Mouse (Mus musculus) kidney, embryonic 14.5 days (tissue): ENCODE data around the gene Xylt1. TPM values are rescaled to one million over a fixed set of nuclear protein-coding genes. Genes with fewer than 3 reads are reported as not detected.

Source experiments
- ATAC-seq: fragments of 200-750 bp; cut with Nextera tagmentation; 2 replicates; pipeline ENCODE4 v1.8.0; 2017; ENCODE audit warnings: moderate number of reproducible peaks, mild to moderate bottlenecking, moderate TSS enrichment, moderate library complexity; ENCODE audit not compliant: low FRiP score, low TSS enrichment
- H3K27ac ChIP-seq: fragments of 300-500 bp; sonication (generic); 2 replicates; pipeline ENCODE4 v1.5.1; 2014; ENCODE audit warnings: low read depth, mild to moderate bottlenecking, low read length, moderate library complexity, mixed read lengths
- H3K27me3 ChIP-seq: fragments of 300-500 bp; sonication (generic); 2 replicates; pipeline ENCODE4 v1.6.1; 2014; ENCODE audit warnings: mild to moderate bottlenecking, low read length; ENCODE audit not compliant: control insufficient read depth, insufficient read depth
- H3K36me3 ChIP-seq: fragments of 300-500 bp; sonication (generic); 2 replicates; pipeline ENCODE4 v1.6.1; 2014; ENCODE audit warnings: low read length, mixed read lengths; ENCODE audit not compliant: control insufficient read depth, insufficient read depth
- H3K4me1 ChIP-seq: fragments of 300-500 bp; sonication (generic); 2 replicates; pipeline ENCODE4 v1.6.1; 2014; ENCODE audit warnings: low read length, mixed read lengths; ENCODE audit not compliant: control insufficient read depth, insufficient read depth
- H3K4me2 ChIP-seq: fragments of 300-500 bp; sonication (generic); replicated peaks from 2 replicates; pipeline ENCODE4 v1.6.1; 2014; ENCODE audit warnings: low read depth, mild to moderate bottlenecking, low read length
- H3K4me3 ChIP-seq: fragments of 300-500 bp; sonication (generic); 2 replicates; pipeline ENCODE4 v1.5.1; 2014; ENCODE audit warnings: mild to moderate bottlenecking, low read length
- H3K9ac ChIP-seq: fragments of 300-500 bp; sonication (generic); 2 replicates; pipeline ENCODE4 v1.6.1; 2014; ENCODE audit warnings: low read depth, mild to moderate bottlenecking, low read length, moderate library complexity
- H3K9me3 ChIP-seq: fragments of 300-500 bp; sonication (generic); 2 replicates; pipeline ENCODE4 v1.6.1; 2016; ENCODE audit warnings: low read length; ENCODE audit not compliant: control insufficient read depth
- WGBS: fragments of 180-500 bp; shearing (Covaris S2); extraction: QIAGEN DNeasy Blood & Tissue Kit; methylation state at CpG from one replicate; pipeline ENCODE4 v1.1.7; 2014; 5-methylcytosine and 5-hydroxymethylcytosine counted together
- polyA plus RNA-seq: library from polyadenylated mRNA; unstranded; fragments of >200 nt; fragmentation: Nextera tagmentation; extraction: Ambion mirVana; gene quantifications from 2 replicates; pipeline ENCODE4 v1.2.1, GENCODE M21; 2014

Gene Xylt1
- polyA plus RNA-seq, 1 experiment from 2014 or later, result 4.6 TPM

DNA sequence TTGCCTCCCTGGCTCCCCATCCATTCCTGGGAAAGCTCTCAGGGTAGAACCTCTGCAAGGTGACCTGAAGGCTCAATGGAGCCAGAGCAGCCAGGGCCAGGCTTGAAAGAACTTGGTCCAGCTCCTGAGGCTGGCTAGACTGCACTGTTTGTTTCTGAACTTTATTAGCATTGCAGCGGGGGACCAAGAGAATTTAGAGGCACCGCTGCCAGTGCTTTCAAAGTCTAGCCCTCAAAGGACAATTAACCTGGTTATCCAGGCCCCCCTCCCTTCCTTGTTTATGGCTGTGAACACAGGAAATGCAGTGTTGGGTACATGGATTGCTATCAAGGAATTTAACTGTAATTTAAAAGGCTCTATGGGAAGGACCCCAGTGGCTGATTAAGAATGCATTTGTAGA is 177.4 kb downstream of the Xylt1 start:
- no peaks in the 10 kb centered on the region for H3K27me3 ChIP-seq
- no peak overlapping the region for H3K27ac ChIP-seq

DNA sequence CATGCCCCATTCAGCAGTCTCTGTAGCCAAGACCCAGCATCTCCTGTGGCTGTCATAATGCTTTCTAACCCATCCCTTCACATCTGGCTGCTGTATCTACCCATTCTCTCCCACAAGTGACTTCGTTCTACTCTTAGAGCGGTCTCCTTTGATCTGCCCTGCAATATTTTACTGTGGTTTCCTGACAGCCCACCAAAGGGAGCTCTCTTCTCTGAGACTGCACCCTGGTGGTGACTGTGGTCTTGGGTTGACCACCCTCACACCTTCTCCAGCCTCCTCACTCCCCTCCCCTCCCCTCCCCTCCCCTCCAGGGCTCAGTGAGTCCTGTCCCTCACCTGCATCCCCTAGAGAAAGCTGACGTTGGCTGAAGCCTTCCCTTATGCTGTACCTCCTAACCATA is 178.3 kb downstream of the Xylt1 start:
- no peaks in the 10 kb centered on the region for H3K9me3 ChIP-seq
- 46% methylated on average over 3 of the region's 3 CpGs for WGBS
- no peak overlapping the region for H3K4me3 ChIP-seq
- no peaks in the 10 kb centered on the region for H3K27me3 ChIP-seq
- no peak overlapping the region for H3K27ac ChIP-seq
- H3K36me3 ChIP-seq, result no peaks in the 10 kb centered on the region
- H3K4me1 ChIP-seq, result peaks cover 15% of the 10 kb centered on the region; the same call in 1 of the 2 replicates
- H3K4me2 ChIP-seq, result no peak overlapping the region
- no peak for ATAC-seq
- no peak overlapping the region for H3K9ac ChIP-seq

More for the DNA sequence above, 177.4 kb downstream of the Xylt1 start:
- no peak for ATAC-seq
- no peak overlapping the region for H3K4me3 ChIP-seq
- no peak overlapping the region for H3K4me2 ChIP-seq
- WGBS, result 44% methylated on average over 2 of the region's 2 CpGs
- H3K36me3 ChIP-seq, result no peaks in the 10 kb centered on the region
- H3K9me3 ChIP-seq, result no peaks in the 10 kb centered on the region
- no peak overlapping the region for H3K9ac ChIP-seq
- H3K4me1 ChIP-seq, result peaks cover 19% of the 10 kb centered on the region

DNA sequence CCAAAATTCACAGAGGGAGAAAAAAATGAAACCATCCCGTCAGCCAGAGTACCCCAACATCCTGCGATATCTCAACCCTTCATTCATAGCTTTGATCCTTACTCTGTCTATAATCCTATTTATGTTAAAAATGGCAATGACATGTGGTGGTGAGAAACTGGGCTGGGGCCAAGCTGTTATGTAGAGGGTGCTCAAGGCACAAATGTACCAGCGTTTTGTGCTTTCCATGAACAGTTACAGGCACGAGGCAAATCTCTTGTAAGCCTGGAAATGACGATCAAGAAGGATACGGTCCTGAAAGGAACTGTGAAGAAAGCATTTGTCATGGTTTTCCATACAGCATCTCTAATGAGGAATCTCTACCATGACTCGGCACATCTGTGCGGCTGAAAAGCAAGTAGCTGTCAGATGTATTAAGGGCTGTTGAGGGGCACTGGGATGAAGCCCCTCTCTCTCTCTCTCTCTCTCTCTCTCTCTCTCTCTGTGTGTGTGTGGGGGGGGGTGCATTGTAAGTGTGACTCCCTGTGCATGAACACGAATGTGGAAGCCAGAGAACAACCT is 183.2 kb downstream of the Xylt1 start:
- Histone ChIP-seq H3K4me3 (no peak overlapping the region), H3K27me3 (no peaks in the 10 kb centered on the region), H3K9me3 (no peaks in the 10 kb centered on the region), H3K27ac (no peak overlapping the region), H3K4me2 (no peak overlapping the region), H3K4me1 (no peaks in the 10 kb centered on the region), H3K9ac (no peak overlapping the region), H3K36me3 (no peaks in the 10 kb centered on the region)
- 89% methylated on average over 9 of the region's 9 CpGs for WGBS
- no peak for ATAC-seq

DNA sequence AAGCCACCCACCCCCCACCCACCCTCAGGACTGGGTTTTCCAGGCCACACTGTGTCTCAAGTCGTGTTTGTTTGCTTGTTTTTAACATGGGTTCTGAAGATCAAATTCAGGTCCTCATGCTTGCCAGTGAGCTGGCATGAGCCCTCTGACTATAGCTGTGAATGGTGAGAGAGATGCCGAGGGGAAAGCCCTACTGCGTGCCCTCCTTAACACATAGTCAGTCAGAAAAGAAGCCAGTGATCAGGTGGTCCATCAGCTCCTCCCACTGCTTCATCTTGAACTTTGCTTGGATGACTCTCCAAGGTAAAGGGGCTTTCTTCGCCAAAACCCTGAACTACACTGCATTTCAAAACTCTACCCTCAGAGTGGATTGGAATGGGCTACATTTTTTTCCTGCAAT is 183.8 kb downstream of the Xylt1 start:
- H3K4me2 ChIP-seq, result no peak overlapping the region
- H3K9ac ChIP-seq, result no peak overlapping the region
- no peak for ATAC-seq
- 80% methylated on average over 4 of the region's 4 CpGs for whole genome bisulfite sequencing
- no peak overlapping the region for H3K27ac ChIP-seq
- no peaks in the 10 kb centered on the region for H3K27me3 ChIP-seq
- no peaks in the 10 kb centered on the region for H3K9me3 ChIP-seq
- H3K4me1 ChIP-seq, result no peaks in the 10 kb centered on the region
- H3K36me3 ChIP-seq, result no peaks in the 10 kb centered on the region
- H3K4me3 ChIP-seq, result no peak overlapping the region

DNA sequence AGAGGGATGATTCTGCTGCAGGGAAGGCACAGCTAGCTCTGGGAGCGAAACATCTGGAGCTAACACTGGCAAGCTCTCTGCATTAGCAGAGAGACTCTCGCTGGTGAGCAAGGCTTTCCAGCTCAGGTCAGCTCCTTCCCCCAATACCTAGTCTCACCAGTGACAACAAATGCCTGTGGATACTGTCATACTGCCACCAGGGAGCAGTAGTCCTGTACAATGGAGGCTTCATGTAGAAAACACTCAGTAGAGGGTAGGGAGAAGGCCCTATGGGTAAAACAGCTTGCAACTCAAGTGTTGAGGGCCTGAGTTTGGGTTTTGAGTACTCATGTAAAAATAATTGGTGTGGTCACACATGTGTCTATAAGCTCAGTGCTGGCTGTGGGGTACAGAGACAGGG is 185.3 kb downstream of the Xylt1 start:
- Histone ChIP-seq H3K36me3 (no peaks in the 10 kb centered on the region), H3K9ac (no peak overlapping the region), H3K4me3 (no peak overlapping the region), H3K27ac (no peak overlapping the region), H3K4me2 (no peak overlapping the region), H3K27me3 (no peaks in the 10 kb centered on the region), H3K9me3 (no peaks in the 10 kb centered on the region), H3K4me1 (no peaks in the 10 kb centered on the region)
- no peak for ATAC-seq
- WGBS, result 76% methylated on average over 2 of the region's 2 CpGs

DNA sequence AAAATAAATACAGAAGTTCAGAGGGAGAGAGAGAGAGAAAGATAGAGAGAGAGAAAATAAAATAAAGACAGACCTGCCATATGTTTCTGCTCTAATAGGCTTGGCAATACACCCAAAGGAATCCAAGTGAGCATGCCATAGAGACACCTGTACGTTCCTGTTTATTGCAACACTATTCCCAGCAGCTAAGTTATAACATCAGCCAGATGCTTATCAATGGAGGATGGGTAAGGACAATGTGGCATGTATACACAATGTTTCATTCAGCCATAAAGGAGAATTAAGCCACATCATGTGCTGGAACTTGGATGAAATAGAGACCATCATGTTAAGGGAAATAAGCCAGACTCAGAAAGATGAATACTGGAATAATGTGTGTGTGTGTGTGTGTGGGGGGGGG is 186.1 kb downstream of the Xylt1 start:
- Histone ChIP-seq H3K4me1 (no peaks in the 10 kb centered on the region), H3K9me3 (no peaks in the 10 kb centered on the region), H3K27ac (no peak overlapping the region), H3K36me3 (no peaks in the 10 kb centered on the region), H3K4me3 (no peak overlapping the region), H3K27me3 (no peaks in the 10 kb centered on the region), H3K9ac (no peak overlapping the region), H3K4me2 (no peak overlapping the region)
- ATAC-seq, result no peak
- WGBS, result 89% methylated on average over 1 of the region's 1 CpGs

DNA sequence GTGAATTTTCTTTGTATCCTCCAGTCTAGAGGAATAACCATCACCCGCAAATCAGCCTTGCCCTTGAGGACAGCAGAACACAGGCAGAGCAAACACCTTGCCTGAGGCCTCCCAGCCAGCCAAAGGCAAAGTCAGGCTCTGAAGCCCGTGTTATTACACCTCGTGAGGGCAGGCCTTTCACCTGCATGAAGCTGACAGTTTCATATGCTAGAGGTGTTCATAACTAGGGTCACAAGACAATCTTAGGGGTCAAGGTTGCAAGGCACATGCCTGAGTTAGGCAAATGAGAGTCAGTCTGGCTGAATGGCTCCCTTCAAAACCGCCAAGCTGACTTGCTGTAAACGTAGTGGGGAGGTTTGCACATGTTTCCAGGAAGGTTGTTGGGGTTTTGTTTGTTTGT is 186.5 kb downstream of the Xylt1 start:
- 87% methylated on average over 5 of the region's 5 CpGs for WGBS
- Histone ChIP-seq H3K36me3 (no peaks in the 10 kb centered on the region), H3K27me3 (no peaks in the 10 kb centered on the region), H3K4me2 (no peak overlapping the region), H3K9ac (no peak overlapping the region), H3K4me3 (no peak overlapping the region), H3K9me3 (no peaks in the 10 kb centered on the region), H3K27ac (no peak overlapping the region), H3K4me1 (no peaks in the 10 kb centered on the region)
- ATAC-seq, result no peak

DNA sequence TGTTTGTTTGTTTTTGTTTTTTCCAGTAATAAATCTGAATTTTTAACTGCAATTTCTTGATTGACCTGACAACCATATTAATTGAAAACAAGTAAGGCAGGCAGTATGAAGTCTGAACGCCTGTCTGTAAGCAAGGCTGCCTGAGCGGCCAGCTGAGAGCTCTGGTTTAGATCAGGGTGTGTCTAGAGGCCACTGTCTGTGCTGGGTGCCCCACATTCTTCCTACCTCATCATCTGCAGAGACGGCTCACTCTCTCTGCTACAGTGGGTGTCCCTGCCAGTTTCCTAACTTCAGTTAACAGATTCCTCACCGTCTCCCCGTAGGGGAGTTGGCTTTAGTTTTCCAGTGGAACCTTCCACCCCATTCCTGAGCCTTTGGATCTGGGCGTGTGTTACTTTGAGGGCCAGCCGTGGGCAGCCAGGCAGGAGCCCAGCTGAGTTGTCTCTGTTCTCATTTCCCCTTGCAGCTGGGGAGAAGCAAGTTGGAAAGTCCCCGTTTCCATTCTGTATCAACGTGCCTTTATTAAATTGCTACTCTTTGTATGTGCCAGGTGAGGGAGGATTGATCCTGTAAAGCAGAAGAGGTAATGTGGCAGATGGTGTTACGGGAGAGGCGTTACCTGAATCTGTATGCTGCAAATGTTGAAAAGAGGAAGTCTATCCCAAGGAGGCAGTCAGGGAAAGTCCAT is 187.0 kb downstream of the Xylt1 start:
- H3K4me2 ChIP-seq, result no peak overlapping the region
- H3K36me3 ChIP-seq, result no peaks in the 10 kb centered on the region
- no peaks in the 10 kb centered on the region for H3K4me1 ChIP-seq
- no peak overlapping the region for H3K27ac ChIP-seq
- no peak for ATAC-seq
- no peaks in the 10 kb centered on the region for H3K9me3 ChIP-seq
- no peak overlapping the region for H3K4me3 ChIP-seq
- WGBS, result 81% methylated on average over 11 of the region's 11 CpGs
- H3K27me3 ChIP-seq, result no peaks in the 10 kb centered on the region
- no peak overlapping the region for H3K9ac ChIP-seq

DNA sequence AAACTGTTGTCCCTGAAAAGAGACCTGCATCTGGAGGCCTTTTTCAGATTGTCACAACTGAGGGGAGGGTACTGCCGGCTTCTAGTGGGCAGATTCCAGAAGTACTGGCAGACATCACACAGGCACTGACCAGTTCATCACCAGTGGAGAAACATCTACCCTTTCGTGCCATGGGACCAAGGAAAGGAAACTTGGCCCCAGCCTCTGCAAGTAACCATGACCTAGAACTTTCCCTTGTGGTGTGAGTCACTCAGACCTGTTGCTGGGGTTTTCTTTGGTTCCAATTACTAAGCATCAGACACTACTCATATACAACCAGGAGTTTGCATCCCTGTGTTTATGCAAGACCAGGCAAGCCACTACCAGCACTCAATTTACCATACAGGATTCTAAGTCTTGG is 190.4 kb downstream of the Xylt1 start:
- H3K9ac ChIP-seq, result no peak overlapping the region
- WGBS, result 83% methylated on average over 2 of the region's 2 CpGs
- ATAC-seq, result no peak

More for the DNA sequence above, 190.4 kb downstream of the Xylt1 start:
- Histone ChIP-seq H3K4me3 (no peak overlapping the region), H3K9me3 (no peaks in the 10 kb centered on the region), H3K36me3 (no peaks in the 10 kb centered on the region), H3K4me2 (no peak overlapping the region), H3K27me3 (no peaks in the 10 kb centered on the region), H3K4me1 (no peaks in the 10 kb centered on the region), H3K27ac (no peak overlapping the region)
